Mouse (Mus musculus): Measurements from ENCODE around the gene BC049715. TPM values are rescaled to one million over a fixed set of nuclear protein-coding genes. Genes with fewer than 3 reads are reported as not detected.

BC049715 gene
- total and polyA plus RNA-seq, 3 experiments, result 0.27 to 1.2 TPM; not detected in 1

GRCm38 (mm10) chr6:136847790-136848189 is 20.4 kb downstream of the BC049715 start:
- Histone ChIP-seq H3K36me3 (ENCODE audit: control insufficient read depth in 1 of 2, insufficient read depth in 2 of 2, low read length in 2 of 2) (no peaks in the 10 kb centered on the region), H3K79me2 (ENCODE audit: control insufficient read depth, insufficient read depth, low read length, poor library complexity) (no peaks in the 10 kb centered on the region), H3K9me3 (replicated peaks; ENCODE audit: insufficient read depth, low read length) (no peaks in the 10 kb centered on the region), H3K27me3 (ENCODE audit: control insufficient read depth in 1 of 2, insufficient read depth in 2 of 2, low read length in 2 of 2) (peaks cover 0 to 1% of the 10 kb centered on the region in 2 experiments; a peak in 1 of 4 replicates), H3K27ac (ENCODE audit: control insufficient read depth, low read depth, low read length) (no peak overlapping the region), H3K9ac (ENCODE audit: control insufficient read depth, low read depth, low read length, poor library complexity, severe bottlenecking) (no peak overlapping the region), H3K4me3 (ENCODE audit: control insufficient read depth in 1 of 2, insufficient read depth in 1 of 2, low read depth in 2 of 2, low read length in 2 of 2) (no peak overlapping the region), H3K4me1 (ENCODE audit: control insufficient read depth in 1 of 2, insufficient read depth in 2 of 2, low read length in 2 of 2) (0 out of 4 replicates have a peak, but pooled peaks cover 0 to 4% of the 10 kb centered on the region in 2 experiments)
- DNase-seq (ENCODE audit: low read depth, low spot score), result no peak
- TF ChIP-seq SMC3 (IDR thresholded peaks at IDR 0.05; ENCODE audit: low read depth, low read length) (peak; percentile 22; the same call in 1 of the 2 replicates), SIN3A (IDR thresholded peaks at IDR 0.05; ENCODE audit: low read length) (no peak), CTCF (IDR thresholded peaks at IDR 0.05 in 2 of 3, conservative IDR thresholded peaks at IDR 0.05 in 1 of 3; ENCODE audit: control insufficient read depth in 1 of 3, insufficient read depth in 1 of 3, low read depth in 2 of 3, low read length in 3 of 3, poor library complexity in 1 of 3, severe bottlenecking in 1 of 3) (peak; percentile 26 to 47 (median 32); a peak in 5 of 6 replicates), MXI1 (IDR thresholded peaks at IDR 0.05; ENCODE audit: low read depth, low read length) (no peak)

GRCm38 (mm10) chr6:136848399-136848798 is 21.0 kb downstream of the BC049715 start:
- Histone ChIP-seq H3K79me2 (ENCODE audit: control insufficient read depth, insufficient read depth, low read length, poor library complexity) (no peaks in the 10 kb centered on the region), H3K36me3 (ENCODE audit: control insufficient read depth in 1 of 2, insufficient read depth in 2 of 2, low read length in 2 of 2) (no peaks in the 10 kb centered on the region), H3K9me3 (replicated peaks; ENCODE audit: insufficient read depth, low read length) (no peaks in the 10 kb centered on the region), H3K9ac (ENCODE audit: control insufficient read depth, low read depth, low read length, poor library complexity, severe bottlenecking) (no peak overlapping the region), H3K27ac (ENCODE audit: control insufficient read depth, low read depth, low read length) (no peak overlapping the region), H3K4me1 (ENCODE audit: control insufficient read depth in 1 of 2, insufficient read depth in 2 of 2, low read length in 2 of 2) (0 out of 4 replicates have a peak, but pooled peaks cover 0 to 4% of the 10 kb centered on the region in 2 experiments), H3K27me3 (ENCODE audit: control insufficient read depth in 1 of 2, insufficient read depth in 2 of 2, low read length in 2 of 2) (peaks cover 0 to 1% of the 10 kb centered on the region in 2 experiments; a peak in 1 of 4 replicates), H3K4me3 (ENCODE audit: control insufficient read depth in 1 of 2, insufficient read depth in 1 of 2, low read depth in 2 of 2, low read length in 2 of 2) (no peak overlapping the region)
- TF ChIP-seq JUND (IDR thresholded peaks at IDR 0.05; ENCODE audit: low read depth, low read length) (no peak), MAX (IDR thresholded peaks at IDR 0.05; ENCODE audit: low read length) (peak; percentile 42; the same call in 1 of the 2 replicates)
- no peak for DNase-seq (ENCODE audit: low read depth, low spot score)

GRCm38 (mm10) chr6:136848971-136849370 is 21.5 kb downstream of the BC049715 start:
- Histone ChIP-seq H3K27me3 (ENCODE audit: control insufficient read depth in 1 of 2, insufficient read depth in 2 of 2, low read length in 2 of 2) (peaks cover 0 to 1% of the 10 kb centered on the region in 2 experiments; a peak in 1 of 4 replicates), H3K9me3 (replicated peaks; ENCODE audit: insufficient read depth, low read length) (no peaks in the 10 kb centered on the region), H3K36me3 (ENCODE audit: control insufficient read depth in 1 of 2, insufficient read depth in 2 of 2, low read length in 2 of 2) (no peaks in the 10 kb centered on the region), H3K4me1 (ENCODE audit: control insufficient read depth in 1 of 2, insufficient read depth in 2 of 2, low read length in 2 of 2) (0 out of 4 replicates have a peak, but pooled peaks cover 0 to 4% of the 10 kb centered on the region in 2 experiments), H3K9ac (ENCODE audit: control insufficient read depth, low read depth, low read length, poor library complexity, severe bottlenecking) (no peak overlapping the region), H3K79me2 (ENCODE audit: control insufficient read depth, insufficient read depth, low read length, poor library complexity) (no peaks in the 10 kb centered on the region), H3K27ac (ENCODE audit: control insufficient read depth, low read depth, low read length) (no peak overlapping the region), H3K4me3 (ENCODE audit: control insufficient read depth in 1 of 2, insufficient read depth in 1 of 2, low read depth in 2 of 2, low read length in 2 of 2) (no peak overlapping the region)
- DNase-seq (ENCODE audit: low read depth, low spot score), result no peak
- no peak for TF ChIP-seq MAFK (IDR thresholded peaks at IDR 0.05; ENCODE audit: borderline replicate concordance, low read depth, low read length)
- TF ChIP-seq HCFC1 (IDR thresholded peaks at IDR 0.05; ENCODE audit: low read depth, low read length), result no peak
- no peak for TF ChIP-seq CHD2 (IDR thresholded peaks at IDR 0.05; ENCODE audit: low read length)
- TF ChIP-seq POLR2A (IDR thresholded peaks at IDR 0.05; ENCODE audit: control insufficient read depth in 1 of 2, insufficient read depth in 1 of 2, low read depth in 1 of 2, low read length in 2 of 2, poor library complexity in 1 of 2), result no peak
- TF ChIP-seq BHLHE40 (IDR thresholded peaks at IDR 0.05; ENCODE audit: borderline replicate concordance, low read depth, low read length), result no peak
- no peak for TF ChIP-seq EP300 (IDR thresholded peaks at IDR 0.05; ENCODE audit: low read depth in 1 of 2, low read length in 2 of 2)
- no peak for TF ChIP-seq CHD1 (IDR thresholded peaks at IDR 0.05; ENCODE audit: low read depth, low read length)
- no peak for TF ChIP-seq ZNF384 (IDR thresholded peaks at IDR 0.05; ENCODE audit: low read depth, low read length)
- TF ChIP-seq ETS1 (IDR thresholded peaks at IDR 0.05; ENCODE audit: low read depth, low read length), result no peak
- no peak for TF ChIP-seq MEF2A (IDR thresholded peaks at IDR 0.05; ENCODE audit: extremely low read depth, insufficient replicate concordance, low read depth, low read length, poor library complexity, severe bottlenecking)
- TF ChIP-seq USF1 (IDR thresholded peaks at IDR 0.05; ENCODE audit: low read depth, low read length), result no peak
- TF ChIP-seq NELFE (IDR thresholded peaks at IDR 0.05; ENCODE audit: low read depth, low read length), result no peak
- no peak for TF ChIP-seq GATA1 (IDR thresholded peaks at IDR 0.05; ENCODE audit: low read depth, low read length)
